Mouse (Mus musculus) adrenal gland (tissue): ENCODE results near the gene Smbd1.

Source experiments
- intact Hi-C: fragments of 180-260 bp; cut with DNase I; formaldehyde crosslinking; loops from one replicate; pipeline ENCODE4 v1.15.1; 2025
- long read RNA-seq, 2 experiments: library from polyadenylated mRNA; unstranded; transcript quantifications; one replicate each; pipeline ENCODE4 v2.0.0; 2020; ENCODE audit warnings: borderline replicate concordance in 1 of 2; ENCODE audit not compliant: insufficient replicate concordance in 1 of 2

Gene Smbd1
- long read RNA-seq, experiment 1, result 0 reads
- long read RNA-seq, experiment 2, result 0 reads

- intact Hi-C loops, result loop anchor here (5.0 kb wide), 1 partner anchor 82 kb away; no protein-coding TSS in a partner anchor
Observed at GRCm38 (mm10) chr16:32810321-32810720, at the start of gene Smbd1. Smbd1 (minus strand) TSS chr16:32810477.

GRCm38 (mm10) chr16:32858771-32859636 is 48.7 kb upstream of the Smbd1 start:
- intact Hi-C loops, result no loop called here

- intact Hi-C loops, result no loop called here
Observed at GRCm38 (mm10) chr16:32858356-32858755, 48.1 kb upstream of the Smbd1 start.

- intact Hi-C loops, result no loop called here
Observed at GRCm38 (mm10) chr16:32856751-32857150, 46.5 kb upstream of the Smbd1 start.

- intact Hi-C loops, result no loop called here
Observed at GRCm38 (mm10) chr16:32854050-32854571, 43.8 kb upstream of the Smbd1 start.

GRCm38 (mm10) chr16:32853492-32854049 is 43.3 kb upstream of the Smbd1 start:
- intact Hi-C loops, result no loop called here

GRCm38 (mm10) chr16:32849042-32849830 is 39.0 kb upstream of the Smbd1 start:
- intact Hi-C loops, result no loop called here

- intact Hi-C loops, result no loop called here
Observed at GRCm38 (mm10) chr16:32847103-32847502, 36.8 kb upstream of the Smbd1 start.

- intact Hi-C loops, result no loop called here
Observed at GRCm38 (mm10) chr16:32831501-32831900, 21.2 kb upstream of the Smbd1 start.

GRCm38 (mm10) chr16:32829104-32829503 is 18.8 kb upstream of the Smbd1 start:
- intact Hi-C loops, result loop anchor here (10.0 kb wide), 1 partner anchor 156 kb away; no protein-coding TSS in a partner anchor

GRCm38 (mm10) chr16:32826521-32826920 is 16.2 kb upstream of the Smbd1 start:
- intact Hi-C loops, result loop anchor here (10.0 kb wide), 1 partner anchor 158 kb away; no protein-coding TSS in a partner anchor

GRCm38 (mm10) chr16:32825380-32825779 is 15.1 kb upstream of the Smbd1 start:
- intact Hi-C loops, result loop anchor here (10.0 kb wide), 1 partner anchor 159 kb away; no protein-coding TSS in a partner anchor

GRCm38 (mm10) chr16:32824061-32824460 is 13.8 kb upstream of the Smbd1 start:
- intact Hi-C loops, result loop anchor here (10.0 kb wide), 1 partner anchor 161 kb away; no protein-coding TSS in a partner anchor

GRCm38 (mm10) chr16:32823487-32823886 is 13.2 kb upstream of the Smbd1 start:
- intact Hi-C loops, result loop anchor here (10.0 kb wide), 1 partner anchor 161 kb away; no protein-coding TSS in a partner anchor

- intact Hi-C loops, result loop anchor here (10.0 kb wide), 1 partner anchor 162 kb away; no protein-coding TSS in a partner anchor
Observed at GRCm38 (mm10) chr16:32822881-32823280, 12.6 kb upstream of the Smbd1 start.

- intact Hi-C loops, result loop anchor here (10.0 kb wide), 1 partner anchor 162 kb away; no protein-coding TSS in a partner anchor
Observed at GRCm38 (mm10) chr16:32822450-32822827, 12.2 kb upstream of the Smbd1 start.

- intact Hi-C loops, result loop anchor here (10.0 kb wide), 1 partner anchor 163 kb away; no protein-coding TSS in a partner anchor
Observed at GRCm38 (mm10) chr16:32821772-32822449, 11.6 kb upstream of the Smbd1 start.

- intact Hi-C loops, result no loop called here
Observed at GRCm38 (mm10) chr16:32818441-32818840, 8.2 kb upstream of the Smbd1 start.

- intact Hi-C loops, result no loop called here
Observed at GRCm38 (mm10) chr16:32818036-32818435, 7.8 kb upstream of the Smbd1 start.

- intact Hi-C loops, result no loop called here
Observed at GRCm38 (mm10) chr16:32815160-32815605, 4.9 kb upstream of the Smbd1 start.
